Mouse (Mus musculus) ovary, postnatal 10 days (tissue): ENCODE data around the gene Efl1.

Experiments used
- DNase-seq: peaks from one replicate; pipeline ENCODE4 v3.0.0; 2022; ENCODE audit warnings: low spot score

Efl1 gene

DNA sequence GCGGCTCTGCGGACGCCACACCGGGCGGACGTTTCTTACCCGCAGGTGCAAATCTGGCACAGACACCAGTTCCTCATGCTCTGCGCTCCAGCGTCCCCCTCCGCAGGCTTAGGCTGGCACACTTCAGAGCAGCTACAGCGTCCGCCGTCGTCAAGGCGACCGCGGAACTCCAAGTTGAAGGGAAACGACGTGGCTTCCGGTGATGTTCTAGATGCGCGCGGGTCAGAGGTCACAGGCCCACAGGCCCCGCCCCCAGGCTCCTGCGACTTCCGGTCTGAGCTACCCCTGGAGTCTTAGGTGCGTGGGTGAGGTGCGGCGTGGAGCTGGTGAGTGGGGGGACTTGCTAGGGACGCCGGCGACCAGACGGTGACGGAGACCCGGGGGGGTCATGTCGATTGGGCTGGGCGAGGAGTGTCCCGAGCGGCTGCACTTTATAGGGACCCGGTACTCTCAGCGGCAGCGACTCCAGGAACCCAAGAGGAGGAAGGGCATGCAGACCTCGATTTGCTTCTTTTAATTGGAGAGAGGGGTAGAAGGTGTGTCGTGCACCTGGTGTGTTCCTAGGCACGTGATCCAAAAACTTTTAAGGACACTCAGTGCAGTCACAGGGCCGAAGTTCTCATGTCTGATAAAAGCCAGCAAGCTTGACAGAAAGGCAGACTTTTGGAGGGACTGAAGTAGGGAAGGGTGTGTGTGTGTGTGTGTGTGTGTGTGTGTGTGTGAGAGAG is at the start of gene Efl1, which contains the start of gene Saxo2:
TSS of gene Efl1 (plus strand) at position 262 of the 728 bp plus-strand sequence.
TSS of gene Saxo2 (minus strand) at position 176 of the 728 bp plus-strand sequence.
- peak; percentile 68 for DNase-seq

DNA sequence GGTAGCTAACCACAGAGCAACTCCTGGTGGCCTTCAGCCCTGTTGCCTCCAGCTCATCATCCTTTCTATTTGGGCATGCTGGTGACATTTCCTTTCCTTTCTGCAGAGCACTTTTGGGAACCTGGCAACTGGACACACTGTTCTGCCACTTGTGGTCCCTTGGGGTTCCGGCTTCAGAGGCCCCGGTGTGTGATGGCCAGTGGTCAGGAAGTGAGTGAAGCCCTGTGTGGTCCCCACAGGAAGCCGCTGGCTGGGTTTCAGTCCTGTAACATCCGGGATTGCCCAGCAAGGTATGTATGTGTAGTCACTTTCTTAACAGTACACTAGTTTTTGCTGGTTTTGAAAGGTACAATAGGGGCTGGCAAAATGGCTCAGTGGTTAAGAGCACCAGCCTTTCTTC is 46.4 kb upstream of the Efl1 start:
- DNase-seq: no peak

DNA sequence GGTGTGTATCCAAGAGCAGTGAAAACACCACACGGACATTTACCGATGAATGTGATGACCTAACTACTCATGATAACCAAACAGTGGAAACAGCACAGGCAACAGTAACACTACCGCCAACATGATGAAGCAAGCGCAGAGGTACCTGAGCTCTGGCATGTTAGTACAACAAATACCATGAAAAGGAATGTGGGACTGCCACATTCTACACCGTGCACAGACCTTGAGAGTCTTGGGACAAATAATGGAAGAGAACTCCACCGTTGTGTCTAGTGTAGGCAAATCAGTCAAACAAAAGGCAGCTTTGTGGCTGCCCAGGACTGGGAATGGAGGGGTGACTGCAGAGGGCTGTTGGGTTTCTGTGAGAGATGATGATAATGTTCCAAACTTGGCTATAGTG is 43.0 kb upstream of the Efl1 start:
- no peak for DNase-seq

DNA sequence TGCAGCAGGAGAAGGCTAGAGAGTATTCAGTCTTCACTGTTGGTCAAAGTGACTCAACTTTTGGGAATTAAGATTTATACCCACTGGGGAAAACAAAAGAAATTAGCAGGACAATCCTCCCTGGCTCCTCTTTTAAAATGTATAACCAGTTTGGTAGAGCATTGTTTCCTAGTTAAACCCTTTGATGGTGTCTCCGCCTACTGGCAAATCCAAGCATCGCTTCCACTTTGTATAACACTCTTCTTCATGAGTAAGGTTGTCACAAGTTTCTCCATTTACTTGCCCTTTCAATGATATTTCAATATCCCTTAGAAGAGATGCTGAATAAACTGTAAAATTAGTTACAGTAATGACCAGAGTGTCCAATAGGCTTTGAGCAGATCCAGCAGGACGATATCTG is 38.8 kb upstream of the Efl1 start:
- DNase-seq: no peak

DNA sequence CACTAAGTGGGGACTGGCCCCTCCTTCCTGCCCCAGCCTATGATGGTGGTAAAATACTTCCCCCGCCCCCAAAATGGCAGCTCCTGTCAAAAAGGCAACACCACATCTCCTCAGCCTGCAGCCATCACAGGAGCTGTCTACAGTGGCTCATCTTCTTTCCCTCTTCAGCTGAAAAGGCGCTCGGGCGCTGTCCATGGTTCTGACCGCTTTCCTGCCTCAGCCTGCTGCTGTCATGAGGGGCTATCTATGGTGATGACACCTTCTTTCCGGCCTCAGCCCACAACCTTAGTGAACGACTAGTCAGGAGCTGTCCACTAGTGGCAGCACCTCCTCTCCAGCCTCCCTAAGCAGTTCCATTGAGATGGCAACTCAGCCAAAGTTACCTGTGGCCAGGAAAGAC is 23.1 kb upstream of the Efl1 start:
- DNase-seq: peak; percentile 45

DNA sequence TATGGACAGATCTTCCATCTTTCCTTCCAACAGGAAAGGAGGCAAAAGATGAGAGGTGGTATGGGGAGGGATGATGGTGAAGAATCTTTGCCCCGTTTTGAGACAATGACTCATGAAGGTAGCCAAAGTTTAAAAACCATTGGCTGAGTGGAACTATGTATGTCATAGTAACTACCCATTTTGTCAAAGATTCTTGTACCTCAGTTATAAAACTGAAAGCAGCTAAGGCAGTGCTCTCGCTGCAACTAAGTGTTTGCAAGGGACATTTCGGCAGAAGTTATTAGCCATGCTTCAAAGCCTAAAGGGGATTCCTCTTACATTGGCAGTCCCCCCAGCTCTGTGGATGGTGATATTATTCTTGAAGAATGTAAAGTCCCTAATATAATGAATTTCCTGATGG is 1.2 kb upstream of the Efl1 start:
- DNase-seq: no peak

DNA sequence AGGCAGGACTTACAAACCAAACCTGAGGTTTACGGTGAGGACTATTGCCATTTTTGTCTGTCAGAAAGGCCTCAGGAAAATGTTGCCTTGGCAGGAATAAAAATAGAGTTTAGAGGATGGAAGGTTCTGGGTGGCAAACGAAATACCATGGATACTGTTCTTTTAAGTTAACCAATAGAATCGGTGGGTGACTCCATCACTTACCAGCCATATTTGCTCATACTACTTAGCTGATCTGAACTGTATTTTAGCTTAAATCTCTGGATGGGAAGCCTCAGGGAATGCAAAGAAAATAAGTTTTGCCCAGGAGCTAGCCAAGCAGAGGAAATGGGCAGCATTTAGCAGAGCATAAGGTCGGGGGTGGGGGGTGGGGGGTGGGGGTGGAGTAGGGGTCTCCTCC is 505 bp upstream of the Efl1 start:
- DNase-seq: no peak

DNA sequence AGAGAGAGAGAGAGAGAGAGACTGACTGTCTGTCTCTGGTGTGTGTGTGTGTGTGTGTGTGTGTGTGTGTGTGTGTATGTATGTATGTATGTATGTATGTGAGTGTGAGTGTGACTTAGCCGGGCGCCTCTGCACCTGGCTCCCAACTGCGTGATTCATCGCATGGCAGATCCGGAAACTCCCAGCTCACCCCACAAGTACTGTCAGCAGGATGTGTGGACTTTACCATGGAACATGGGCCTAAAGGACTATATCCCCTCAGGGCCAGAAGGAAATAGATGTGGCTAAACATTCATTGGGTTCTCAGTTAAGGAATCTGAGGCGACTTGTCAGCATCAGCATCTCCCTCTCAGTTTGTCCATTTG is 649 bp downstream of the Efl1 start:
- DNase-seq: no peak

DNA sequence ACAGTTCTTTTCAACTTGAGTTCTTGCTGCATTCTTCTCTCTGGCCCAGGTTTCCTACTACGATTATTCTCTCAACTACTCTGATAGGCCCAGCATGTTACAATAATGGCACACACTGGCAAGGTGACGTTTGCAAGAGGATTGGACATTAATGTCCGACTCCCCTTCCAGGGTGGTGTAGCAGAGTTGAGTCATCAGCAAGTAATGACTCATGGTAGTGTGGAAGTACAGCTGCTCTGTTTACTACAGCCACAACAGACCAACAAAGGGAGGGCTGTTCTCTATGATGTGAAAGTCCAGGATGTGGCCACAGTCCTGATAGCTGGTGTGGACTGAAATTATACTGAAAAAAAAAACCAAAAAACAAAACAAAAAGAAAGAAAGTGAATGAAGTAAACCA is 16.2 kb downstream of the Efl1 start:
- no peak for DNase-seq

DNA sequence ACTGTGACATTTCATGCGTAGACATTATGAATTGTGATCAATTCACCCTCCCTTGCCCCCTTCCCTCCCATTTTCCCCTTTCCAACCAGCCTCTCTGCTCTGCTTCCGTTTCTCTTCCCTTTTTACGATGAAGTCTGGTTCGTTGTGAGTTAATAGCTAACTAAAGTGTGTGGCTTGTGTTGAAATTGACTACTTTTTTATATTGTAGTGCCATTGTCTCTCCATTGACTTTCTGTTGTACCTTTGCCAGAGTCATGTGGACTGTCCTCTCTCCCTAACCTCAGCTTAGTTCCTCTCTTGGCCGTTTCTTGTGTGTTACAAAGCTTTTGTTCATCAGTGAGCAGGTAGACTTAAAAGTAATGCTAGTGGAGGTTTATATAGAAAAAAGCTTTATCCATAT is 27.6 kb downstream of the Efl1 start:
- DNase-seq: no peak

DNA sequence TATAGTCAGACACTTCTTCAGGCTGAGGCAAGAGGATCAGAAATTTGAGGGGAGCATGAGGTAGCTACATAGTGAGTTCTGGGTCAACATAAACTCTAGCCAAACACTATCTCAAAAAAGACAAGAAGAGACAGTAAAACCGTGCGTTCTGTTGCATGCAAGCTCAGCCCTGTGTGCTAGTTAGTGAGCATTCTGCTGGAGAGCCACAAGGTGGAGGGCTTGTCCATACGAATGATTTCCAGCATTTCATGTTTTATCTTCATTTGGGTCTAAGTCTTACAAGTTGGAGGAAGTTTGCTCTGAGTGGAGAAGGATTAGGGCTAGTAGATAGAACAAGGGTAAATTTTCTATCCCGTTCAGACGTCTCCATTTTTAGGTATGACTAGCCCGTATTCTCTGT is 28.4 kb downstream of the Efl1 start:
- DNase-seq: no peak

DNA sequence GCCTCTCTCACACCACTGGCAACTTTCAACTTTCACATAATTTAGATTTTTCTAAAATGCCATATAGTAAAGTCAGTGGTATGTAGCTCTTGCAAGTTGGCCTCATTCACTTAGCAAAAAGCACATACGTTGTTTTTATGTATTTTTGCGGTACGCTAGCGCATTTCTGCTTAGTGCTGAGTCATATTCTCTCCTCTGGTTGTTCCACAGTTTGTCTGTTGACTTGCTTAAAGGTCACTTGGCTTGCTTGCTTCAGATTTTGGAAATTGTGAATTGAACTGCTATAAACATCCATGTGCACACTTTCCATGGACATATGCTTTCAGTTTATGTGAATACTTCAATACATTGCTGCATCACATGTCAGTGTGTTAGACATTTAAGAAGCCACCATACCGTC is 31.5 kb downstream of the Efl1 start:
- DNase-seq: no peak

DNA sequence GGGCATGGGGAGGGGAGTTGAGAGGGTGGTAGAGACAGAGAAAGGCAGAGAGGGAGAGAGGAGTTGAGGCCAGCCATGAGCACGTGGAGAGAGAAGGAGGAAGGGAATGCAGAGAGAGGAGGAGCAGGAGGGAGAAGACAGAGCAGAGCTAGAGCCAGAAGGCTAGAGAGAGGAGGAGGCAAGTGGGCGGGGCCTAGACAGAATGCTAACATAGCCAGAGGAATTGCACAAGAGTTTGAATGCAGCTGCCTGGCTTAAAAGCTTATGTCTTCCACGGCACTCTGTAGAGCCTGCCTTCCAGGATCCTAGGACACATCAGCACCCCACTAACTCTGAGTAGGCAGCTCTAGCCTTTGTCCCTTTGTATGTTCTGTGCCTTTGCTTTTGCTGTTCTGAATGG is 40.3 kb downstream of the Efl1 start:
- DNase-seq: no peak

DNA sequence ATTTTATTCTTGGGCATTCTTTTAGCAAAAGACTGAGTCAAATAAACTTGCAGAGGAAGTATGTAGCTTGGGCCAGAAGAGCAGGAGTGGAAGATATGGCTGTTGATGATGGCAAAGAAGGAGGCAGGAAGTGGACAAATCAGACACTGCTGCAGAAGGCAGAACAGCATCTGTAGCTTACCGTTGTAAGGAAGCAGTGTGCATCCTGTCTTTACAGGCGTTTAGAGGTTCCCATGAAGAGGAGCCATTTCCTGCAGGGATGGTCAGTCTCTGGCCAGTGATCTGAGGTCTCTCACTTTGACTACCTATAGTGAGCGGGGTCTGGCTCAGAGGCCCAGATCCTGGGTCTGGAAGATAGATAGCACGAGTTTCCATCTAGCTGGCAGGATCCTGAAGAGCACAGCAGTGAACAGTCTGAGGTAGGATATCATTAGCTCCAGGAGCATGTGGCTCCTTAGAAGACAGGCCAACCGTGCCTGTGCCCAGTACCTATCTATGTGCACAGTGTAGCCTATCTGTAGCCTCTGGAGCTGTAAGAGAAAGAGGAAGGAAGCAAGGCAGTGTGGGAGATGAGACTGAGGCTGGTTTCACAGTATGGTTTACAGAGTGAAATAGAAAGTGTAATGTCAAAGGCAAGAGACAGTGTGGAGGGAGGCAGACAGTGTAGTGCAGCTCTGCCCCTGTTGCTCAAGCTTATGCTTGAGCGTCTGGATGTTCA is 42.8 kb downstream of the Efl1 start:
- no peak for DNase-seq

DNA sequence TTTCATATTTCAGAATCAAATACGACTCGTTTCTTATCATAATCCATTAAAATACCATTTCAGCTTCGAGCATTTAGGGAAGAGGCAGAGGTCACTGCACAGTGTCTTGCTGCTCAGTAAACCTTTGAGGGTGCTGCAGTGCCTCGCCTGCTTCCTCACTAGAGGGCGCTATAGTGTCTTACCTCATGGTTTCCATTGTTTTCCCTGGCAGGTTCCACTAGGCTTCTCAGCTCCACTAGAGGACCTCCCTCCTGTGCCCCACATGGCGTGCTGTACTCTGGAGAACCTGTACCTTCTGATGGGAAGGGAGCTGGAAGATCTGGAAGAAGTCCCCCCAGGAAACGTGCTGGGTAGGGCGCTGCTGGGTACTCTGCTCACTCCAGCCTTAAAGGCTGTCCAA is 49.3 kb downstream of the Efl1 start:
- DNase-seq: no peak

DNA sequence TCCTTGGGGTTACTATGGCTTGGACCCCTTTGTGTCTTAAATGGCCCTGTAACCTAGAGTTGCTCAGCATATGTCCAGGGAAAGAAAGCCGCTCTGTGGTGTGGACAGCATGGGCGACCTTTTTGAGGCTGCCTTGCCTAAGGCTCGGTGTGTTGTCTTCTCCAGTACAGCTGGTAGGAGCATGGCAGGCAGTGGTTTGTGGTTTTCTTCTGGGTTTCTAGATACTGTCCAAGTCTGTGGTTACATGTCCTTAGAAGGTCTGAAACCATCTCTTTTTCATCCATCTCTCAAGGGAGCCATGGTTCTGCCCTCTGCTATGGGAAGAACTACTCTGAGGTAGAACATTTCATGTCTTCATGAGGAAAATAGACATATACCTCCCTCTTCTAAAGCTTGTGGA is 50.6 kb downstream of the Efl1 start:
- DNase-seq: no peak

DNA sequence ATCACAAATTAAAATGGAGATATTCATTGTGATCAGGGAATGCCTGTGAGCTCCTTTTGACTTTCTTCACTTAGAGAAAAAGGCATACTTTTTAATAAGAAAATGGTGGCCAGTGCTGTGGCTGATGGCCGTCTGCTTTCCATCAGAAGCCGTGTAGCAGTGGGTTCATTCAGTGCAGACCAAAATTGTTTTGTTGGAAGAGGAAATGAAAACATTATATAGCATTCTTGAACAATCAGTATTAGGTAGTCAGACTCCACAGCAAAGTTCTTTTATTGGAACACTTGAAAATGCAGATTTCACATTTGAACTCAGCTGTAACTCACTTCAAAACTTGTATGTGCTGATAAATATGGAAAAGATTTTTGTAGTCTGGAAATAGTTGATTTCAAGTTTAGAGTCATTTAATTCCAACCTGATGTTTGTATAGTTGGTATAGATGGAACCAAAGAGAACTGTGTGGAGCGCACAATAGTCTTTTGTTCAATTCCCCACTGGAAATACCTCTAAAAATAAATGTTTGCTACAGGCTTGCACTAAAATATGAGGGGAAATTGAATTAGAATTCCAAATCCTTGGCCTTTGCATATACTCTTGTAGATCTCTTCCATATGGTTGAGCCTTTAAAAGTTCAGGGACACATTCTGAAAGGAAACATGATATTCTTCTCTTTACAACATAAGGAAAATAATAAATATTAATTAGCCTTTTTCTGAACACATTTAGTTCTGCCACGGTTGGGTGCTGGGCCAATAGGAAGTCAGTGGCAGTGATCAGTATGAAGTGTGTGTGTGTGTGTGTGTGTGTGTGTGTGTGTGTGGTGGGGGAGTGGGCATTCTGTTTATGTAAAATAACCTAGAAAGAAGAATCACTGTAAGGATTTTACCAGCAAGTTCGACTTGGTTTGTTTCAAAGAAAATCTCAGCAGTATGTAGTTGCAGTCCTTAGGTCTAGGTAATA is 54.2 kb downstream of the Efl1 start:
- no peak for DNase-seq

DNA sequence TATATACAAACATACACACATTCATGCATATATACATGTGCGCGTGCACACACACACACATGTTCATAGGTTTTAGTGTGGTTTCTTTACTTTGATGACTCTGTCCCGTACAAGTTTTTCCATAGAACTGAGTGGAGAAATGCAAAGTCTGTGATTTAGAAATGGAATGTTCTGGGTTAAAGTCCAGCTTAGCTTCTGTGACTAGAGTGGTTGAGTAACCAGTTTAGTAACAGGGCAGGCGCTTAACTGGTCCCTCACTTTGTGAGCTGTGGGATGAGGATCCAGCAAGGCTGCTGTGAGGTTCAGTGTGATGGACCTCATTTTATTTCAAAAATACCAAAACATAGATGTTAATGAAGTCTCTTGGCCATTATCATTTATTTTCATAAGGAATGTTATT is 60.8 kb downstream of the Efl1 start:
- DNase-seq: no peak

DNA sequence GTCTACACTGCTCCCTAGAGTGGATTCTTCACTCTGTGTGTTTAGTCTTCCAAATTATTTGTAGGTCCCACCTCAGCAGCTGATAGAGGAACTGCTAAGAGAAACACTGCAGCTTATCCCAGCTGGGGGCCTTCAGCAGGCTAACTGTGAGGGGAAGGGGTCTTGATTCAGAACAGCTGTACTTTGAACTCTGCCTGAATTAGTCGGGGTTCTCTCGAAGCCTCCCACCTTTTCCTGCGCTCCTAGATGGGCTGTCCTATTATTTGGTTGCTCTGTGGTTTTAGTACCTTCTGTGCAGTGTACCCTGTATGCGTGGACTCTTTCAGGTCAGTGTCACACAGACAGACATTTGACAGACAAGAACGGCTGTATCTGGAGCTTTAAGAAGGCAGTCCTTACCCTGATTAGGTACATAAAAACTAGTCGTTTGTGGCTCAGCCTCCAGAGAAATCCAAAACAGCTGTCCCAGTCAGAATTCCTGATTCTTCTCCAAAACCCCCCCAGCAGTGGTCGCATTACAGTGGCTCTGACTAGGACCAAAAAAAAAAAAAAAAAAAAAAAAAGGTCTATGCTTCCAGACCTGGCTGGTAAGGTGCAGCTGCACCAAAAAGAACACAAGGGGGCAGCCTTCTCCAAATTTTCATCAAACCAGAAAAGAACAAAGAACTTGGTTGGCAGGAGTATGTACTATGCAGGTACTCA is 66.9 kb downstream of the Efl1 start:
- DNase-seq: no peak

DNA sequence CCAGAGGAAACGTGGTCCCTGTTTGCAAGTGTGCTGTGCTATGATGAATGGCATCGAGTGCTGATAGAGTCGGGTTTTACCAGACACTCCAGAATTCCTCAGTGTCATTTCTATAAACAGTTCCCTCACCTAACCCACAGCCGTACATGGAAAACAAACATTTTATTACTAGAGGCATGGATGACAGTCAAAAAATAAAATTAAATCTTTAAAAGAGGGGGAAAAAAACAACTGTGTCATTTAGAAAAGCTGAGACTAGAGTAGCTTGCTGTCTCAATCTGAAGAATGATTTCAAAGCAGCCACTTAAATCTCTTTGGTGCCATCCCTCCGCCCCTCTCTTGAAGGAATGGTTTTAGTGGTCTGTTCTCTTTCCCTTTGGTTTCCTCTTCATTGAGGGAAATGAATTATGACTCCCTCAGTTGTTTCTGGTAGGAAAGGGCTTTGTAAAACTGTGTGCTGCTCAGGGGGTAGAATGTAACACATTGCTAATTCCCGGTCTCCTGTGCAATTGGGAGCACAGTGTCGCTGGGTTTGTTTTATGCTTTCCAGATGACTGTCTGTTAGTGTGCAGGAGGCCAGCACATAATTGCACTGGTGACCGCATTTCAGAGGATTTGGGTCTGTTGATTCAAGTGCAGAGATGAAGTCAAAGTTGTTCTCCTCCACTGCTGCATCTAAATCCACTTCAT is 67.6 kb downstream of the Efl1 start:
- DNase-seq: no peak

DNA sequence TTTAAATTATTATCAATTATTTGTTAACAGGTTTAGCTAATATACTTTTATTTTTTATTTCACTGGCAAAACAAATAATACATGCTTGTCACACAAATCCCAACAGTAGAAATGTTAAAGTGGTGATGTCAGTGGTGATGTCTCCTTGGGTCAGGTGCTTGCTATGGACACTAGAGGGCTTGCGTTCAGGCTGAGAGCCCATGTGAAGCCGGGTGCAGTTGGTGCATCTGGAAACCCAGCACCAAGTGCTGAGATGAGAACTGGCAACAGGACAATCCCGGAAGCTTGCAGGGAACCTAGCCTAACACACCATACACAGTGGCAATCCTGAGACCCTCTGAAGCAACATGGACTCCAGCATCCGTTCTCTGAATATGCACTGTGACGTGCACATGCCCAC is 70.9 kb downstream of the Efl1 start:
- no peak for DNase-seq

DNA sequence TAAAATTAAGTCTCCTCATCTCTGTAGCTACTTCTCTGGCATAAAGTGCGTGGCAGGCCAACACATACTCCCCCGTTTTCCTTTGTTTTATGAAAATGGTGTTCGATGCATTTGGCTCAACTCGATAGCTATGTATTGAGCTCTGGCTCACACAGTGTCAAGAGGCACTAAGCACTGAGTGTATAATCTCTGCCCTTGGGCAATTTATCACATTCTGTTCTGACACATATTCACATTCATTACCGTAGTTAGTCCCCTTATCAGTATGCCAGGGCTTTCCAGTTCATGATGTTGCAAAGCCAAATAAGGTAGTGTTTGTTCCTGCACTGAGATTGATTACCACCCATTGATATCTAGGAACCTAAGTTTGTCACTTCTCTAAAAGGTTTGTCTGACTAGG is 71.3 kb downstream of the Efl1 start:
- DNase-seq: no peak
